Mouse (Mus musculus) bone marrow, adult 2 months (tissue): Measurements from ENCODE around the gene Iqcf4. TPM values are rescaled to one million over a fixed set of nuclear protein-coding genes. Genes with fewer than 3 reads are reported as not detected.

Experiments used
- H3K27ac ChIP-seq: fragments of 200-500 bp; 2 replicates; pipeline ENCODE4 v1.5.1; 2012; ENCODE audit warnings: low read depth, mild to moderate bottlenecking, control low read depth, inconsistent platforms, low read length; ENCODE audit not compliant: control insufficient read depth, poor library complexity, insufficient read depth
- H3K4me1 ChIP-seq: fragments of 200-500 bp; 2 replicates; pipeline ENCODE4 v1.6.1; 2011; ENCODE audit warnings: low read length; ENCODE audit not compliant: control insufficient read depth, insufficient read depth
- H3K4me3 ChIP-seq: fragments of 200-500 bp; replicated peaks from 2 replicates; pipeline ENCODE3; 2011; ENCODE audit warnings: mild to moderate bottlenecking, low read depth, low read length, control low read depth; ENCODE audit not compliant: control insufficient read depth
- CTCF ChIP-seq: fragments of 200-500 bp; IDR thresholded peaks from 2 replicates; pipeline ENCODE4 v1.5.1; 2011; ENCODE audit warnings: low read length, control low read depth; ENCODE audit not compliant: control insufficient read depth, insufficient read depth
- POLR2A ChIP-seq: fragments of 200-500 bp; IDR thresholded peaks from 2 replicates; pipeline ENCODE4 v1.6.1; 2011; ENCODE audit warnings: low read depth, mild to moderate bottlenecking, control low read depth, low read length, borderline replicate concordance; ENCODE audit not compliant: control insufficient read depth
- WGBS: fragments of 180-500 bp; shearing (Covaris S2); methylation state at CpG from one replicate; pipeline ENCODE4 v1.1.7; 2018; 5-methylcytosine and 5-hydroxymethylcytosine counted together
- polyA plus RNA-seq: library from polyadenylated mRNA; stranded (reverse); fragments of >200 nt; gene quantifications from 2 replicates; pipeline ENCODE4 v1.2.4, GENCODE M21; 2011; ENCODE audit warnings: low replicate concordance; ENCODE audit not compliant: missing spikeins, insufficient read depth, insufficient read length

The Iqcf4 gene
- polyA plus RNA-seq, 1 experiment = not detected

DNA sequence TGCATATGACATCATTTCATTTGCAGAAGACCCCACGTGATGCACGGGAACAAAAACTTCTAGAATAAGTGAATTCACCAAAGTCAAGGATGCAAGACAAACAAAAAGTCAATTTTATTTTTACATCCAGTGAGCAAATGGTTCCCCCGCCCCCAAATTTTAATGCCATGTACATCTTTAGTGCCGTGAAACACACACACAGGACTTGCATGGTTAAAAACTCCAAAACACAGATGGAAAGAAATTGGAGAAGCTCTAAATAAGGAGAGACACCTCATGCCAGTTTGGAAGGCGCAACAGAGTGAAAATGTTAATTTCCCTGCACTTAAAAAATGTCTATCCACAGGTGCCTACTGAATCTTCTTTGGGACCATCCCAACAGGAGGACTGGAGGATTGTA lies 21.4 kb upstream of the Iqcf4 start:
- TF ChIP-seq CTCF (no peak), POLR2A (no peak)
- Histone ChIP-seq H3K4me1 (no peaks in the 10 kb centered on the region), H3K4me3 (no peak overlapping the region), H3K27ac (no peak overlapping the region)
- WGBS = 82% methylated on average over 5 of the region's 5 CpGs

- TF ChIP-seq POLR2A (no peak), CTCF (no peak)
- 57% methylated on average over 1 of the region's 1 CpGs for WGBS
- H3K27ac ChIP-seq = no peak overlapping the region
- H3K4me3 ChIP-seq = no peak overlapping the region
- no peaks in the 10 kb centered on the region for H3K4me1 ChIP-seq
Measured at GRCm38 (mm10) chr9:106582552-106582951, 11.8 kb upstream of the Iqcf4 start.

- H3K27ac ChIP-seq = no peak overlapping the region
- no peaks in the 10 kb centered on the region for H3K4me1 ChIP-seq
- H3K4me3 ChIP-seq = no peak overlapping the region
- no peak for TF ChIP-seq CTCF
- no peak for TF ChIP-seq POLR2A
- 75% methylated on average over 7 of the region's 7 CpGs for WGBS
Measured at GRCm38 (mm10) chr9:106580016-106580415, 9.2 kb upstream of the Iqcf4 start.

GRCm38 (mm10) chr9:106576112-106576511 lies 5.3 kb upstream of the Iqcf4 start:
- Histone ChIP-seq H3K4me3 (no peak overlapping the region), H3K4me1 (no peaks in the 10 kb centered on the region), H3K27ac (no peak overlapping the region)
- no peak for TF ChIP-seq POLR2A
- no peak for TF ChIP-seq CTCF
- WGBS = 75% methylated on average over 2 of the region's 2 CpGs

- no peak overlapping the region for H3K27ac ChIP-seq
- TF ChIP-seq POLR2A (no peak), CTCF (no peak)
- H3K4me1 ChIP-seq = no peaks in the 10 kb centered on the region
- 85% methylated on average over 5 of the region's 5 CpGs for WGBS
- H3K4me3 ChIP-seq = no peak overlapping the region
Measured at GRCm38 (mm10) chr9:106573366-106573765, 2.6 kb upstream of the Iqcf4 start.

DNA sequence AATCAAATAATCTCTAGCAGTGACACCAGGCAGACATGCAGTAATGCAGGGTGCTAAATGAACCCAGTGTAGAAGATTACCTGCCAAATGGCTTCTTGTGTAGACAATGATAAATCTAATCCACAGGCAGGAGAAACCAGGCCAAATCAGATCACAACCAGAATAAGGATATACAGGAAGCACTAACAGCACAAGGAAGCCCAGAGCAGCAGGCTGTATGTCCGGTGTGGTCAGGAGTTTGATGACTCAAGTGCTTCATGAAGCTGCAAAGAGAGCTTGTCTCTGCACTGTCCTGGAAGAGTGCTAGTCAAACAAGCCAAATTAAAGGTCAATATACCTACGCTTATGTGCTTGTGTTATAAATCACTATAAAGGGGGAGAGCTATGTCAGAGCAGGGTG lies 1.4 kb upstream of the Iqcf4 start:
- Histone ChIP-seq H3K27ac (no peak overlapping the region), H3K4me1 (no peaks in the 10 kb centered on the region), H3K4me3 (no peak overlapping the region)
- TF ChIP-seq POLR2A = no peak
- TF ChIP-seq CTCF = no peak
- 63% methylated on average over 2 of the region's 2 CpGs for WGBS

- TF ChIP-seq POLR2A = no peak
- TF ChIP-seq CTCF = no peak
- 39% methylated on average over 11 of the region's 11 CpGs for WGBS
Measured at GRCm38 (mm10) chr9:106566437-106566836, 4.4 kb downstream of the Iqcf4 start.

GRCm38 (mm10) chr9:106564025-106564424 lies 6.8 kb downstream of the Iqcf4 start:
- H3K4me3 ChIP-seq = no peak overlapping the region
- H3K27ac ChIP-seq = no peak overlapping the region
- no peak for TF ChIP-seq CTCF
- TF ChIP-seq POLR2A = no peak
- 73% methylated on average over 8 of the region's 8 CpGs for WGBS
- H3K4me1 ChIP-seq = no peaks in the 10 kb centered on the region

More at GRCm38 (mm10) chr9:106566437-106566836, 4.4 kb downstream of the Iqcf4 start:
- Histone ChIP-seq H3K27ac (no peak overlapping the region), H3K4me1 (no peaks in the 10 kb centered on the region), H3K4me3 (no peak overlapping the region)

DNA sequence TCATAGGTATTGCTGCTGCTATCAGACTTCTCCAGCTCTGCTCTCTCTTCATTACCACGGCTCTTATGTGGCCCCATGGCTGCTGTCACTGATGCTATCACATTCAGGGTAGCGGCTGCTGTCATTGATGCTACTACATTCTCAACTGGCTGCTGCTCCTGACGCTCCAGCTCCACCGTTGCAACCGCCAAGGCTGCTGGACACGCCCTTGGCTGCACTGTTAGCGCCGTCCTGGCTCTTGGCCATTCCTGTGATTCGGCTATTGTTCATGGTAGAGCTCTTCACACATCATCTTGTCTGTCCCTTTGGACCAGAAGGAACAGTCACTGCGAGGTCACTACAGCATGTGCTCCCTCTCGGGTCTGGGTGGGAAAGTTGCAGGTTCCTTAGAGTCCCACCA lies 8.5 kb downstream of the Iqcf4 start:
- WGBS = 83% methylated on average over 11 of the region's 11 CpGs
- Histone ChIP-seq H3K27ac (no peak overlapping the region), H3K4me3 (no peak overlapping the region), H3K4me1 (no peaks in the 10 kb centered on the region)
- no peak for TF ChIP-seq POLR2A
- no peak for TF ChIP-seq CTCF
